Mouse (Mus musculus) brain, embryonic 14.5 days (tissue): ENCODE measurements around the gene Stard13.

ENCODE experiments used
- CTCF ChIP-seq: fragments of 200-500 bp; IDR thresholded peaks from 2 replicates; pipeline ENCODE4 v1.5.1; 2012; ENCODE audit warnings: inconsistent platforms, mild to moderate bottlenecking, moderate library complexity, borderline replicate concordance; ENCODE audit not compliant: insufficient read depth, insufficient read length; ENCODE audit errors: extremely low read depth
- POLR2A ChIP-seq: fragments of 200-500 bp; IDR thresholded peaks from 2 replicates; pipeline ENCODE4 v1.6.1; 2012; ENCODE audit warnings: mild to moderate bottlenecking, inconsistent platforms, borderline replicate concordance; ENCODE audit not compliant: poor library complexity, insufficient read depth, insufficient read length, severe bottlenecking; ENCODE audit errors: extremely low read depth

- TF ChIP-seq POLR2A (no peak), CTCF (no peak)
Observed at GRCm38 (mm10) chr5:151261558-151261957, 27.9 kb upstream of the Stard13 start.
